Mouse (Mus musculus) yolk sac, embryonic 10.5 days (tissue): Measurements from ENCODE around the gene Cul7.

ENCODE experiments used
- DNase-seq: peaks from one replicate; pipeline ENCODE4 v3.0.0-alpha.2; 2017; ENCODE audit warnings: low spot score

Gene Cul7

GRCm38 (mm10) chr17:46628791-46629684, 21.1 kb upstream of the Cul7 start, which contains the start of gene Ptk7:
Gene Ptk7 (minus strand): TSS chr17:46629504.
- peak; percentile 92 for DNase-seq

DNA sequence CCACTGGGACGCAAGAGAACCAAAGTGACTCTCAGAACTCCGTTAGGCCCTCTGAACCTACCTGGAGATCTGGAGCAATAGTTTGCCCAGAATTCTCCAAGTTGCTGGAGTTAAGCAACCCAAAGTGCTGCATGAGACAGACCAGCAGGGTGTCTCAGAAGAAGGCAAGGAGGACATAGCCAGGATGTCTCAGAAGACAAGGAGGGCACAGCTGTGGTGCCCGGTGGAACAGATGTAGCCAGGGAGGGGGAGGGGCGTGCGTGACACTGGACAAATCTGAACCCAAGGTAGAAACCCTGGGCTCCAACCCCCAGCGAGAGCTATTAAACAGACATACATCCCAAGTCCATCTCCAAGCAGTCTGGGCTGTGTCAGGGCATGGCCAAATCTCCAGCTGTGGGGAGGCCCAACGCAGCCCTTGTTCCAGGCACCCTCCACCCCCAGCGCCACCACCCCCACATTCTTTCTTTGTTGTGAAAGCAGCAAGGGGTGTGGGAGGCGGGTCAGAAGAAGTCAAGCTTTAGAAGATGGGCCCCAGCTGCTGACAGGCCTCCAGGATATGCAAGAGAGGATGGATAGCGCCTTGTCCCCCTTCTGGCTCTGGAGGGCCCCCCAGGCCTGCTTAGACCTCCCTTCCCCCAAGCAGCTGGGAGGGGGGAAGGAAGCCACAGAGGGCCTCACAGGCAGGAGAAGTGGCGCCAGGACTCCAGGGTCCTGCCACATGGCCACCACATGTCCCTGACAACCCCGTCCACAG, 20.3 kb upstream of the Cul7 start:
- peak; percentile 59 for DNase-seq

DNA sequence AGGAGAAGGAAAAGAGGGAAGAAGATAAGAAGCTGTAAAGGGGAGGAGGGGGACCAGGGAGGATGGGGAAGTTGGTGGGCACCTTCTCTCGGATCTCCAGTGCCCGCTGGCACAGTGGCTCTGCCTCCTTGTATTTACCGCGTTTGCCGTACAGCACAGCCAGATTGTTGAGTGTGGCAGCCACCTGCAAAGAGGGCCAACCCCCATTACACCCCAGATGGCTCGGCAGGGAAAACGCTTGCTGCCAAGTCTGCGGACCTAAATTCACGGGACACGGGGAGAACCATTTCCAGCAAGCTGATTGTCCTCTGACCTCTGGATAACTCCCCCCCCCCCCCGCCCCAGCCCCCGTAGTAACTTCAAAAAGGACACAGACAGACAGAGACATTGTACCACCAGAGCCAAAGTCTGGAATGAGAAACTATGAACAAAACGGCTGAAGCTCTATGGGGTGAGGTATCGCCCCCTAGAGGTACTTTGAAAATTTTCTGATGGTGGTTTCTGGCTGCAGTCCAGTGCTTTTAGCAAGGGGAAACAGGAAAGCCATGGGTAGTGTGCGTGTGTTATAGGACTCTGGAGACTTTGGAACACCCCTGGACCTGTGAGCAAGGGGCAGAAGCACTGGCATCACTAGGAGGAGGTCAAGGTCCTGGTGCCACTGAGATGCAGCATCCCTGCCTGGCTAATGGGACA, 13.2 kb upstream of the Cul7 start:
- DNase-seq: no peak

GRCm38 (mm10) chr17:46639929-46640328, 10.2 kb upstream of the Cul7 start:
- DNase-seq: no peak

GRCm38 (mm10) chr17:46642060-46642459, 8.1 kb upstream of the Cul7 start:
- no peak for DNase-seq

DNA sequence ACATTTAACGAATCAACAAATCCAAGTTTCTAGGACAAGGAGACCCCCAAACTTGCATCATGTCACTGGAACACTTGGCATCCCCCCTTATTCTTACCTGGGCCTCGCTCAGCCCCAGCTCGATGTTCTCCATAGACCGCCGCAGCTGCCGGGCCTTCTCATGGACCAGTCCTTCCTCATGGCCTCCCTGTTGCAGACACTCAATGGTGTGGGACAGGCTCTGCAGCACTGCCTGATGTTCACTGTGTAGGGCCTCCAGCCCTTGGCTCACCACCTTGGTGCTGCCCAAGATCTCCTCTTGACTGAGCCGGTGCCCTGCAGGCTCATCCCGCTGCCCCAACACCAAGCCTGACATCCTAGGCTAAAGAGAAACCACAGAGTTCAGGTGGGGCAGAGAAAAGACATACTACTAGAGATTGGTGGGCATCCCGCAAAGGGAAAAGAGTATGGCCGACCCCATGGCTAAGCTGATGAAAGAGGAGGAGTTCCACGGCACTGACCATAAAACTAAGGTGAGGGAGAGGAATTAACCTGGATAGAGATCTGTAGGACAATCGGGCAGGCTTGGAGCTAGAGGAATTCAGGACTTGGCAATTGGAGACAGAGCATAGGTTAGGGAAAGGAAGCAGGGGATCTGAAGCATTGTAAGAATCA, 5.9 kb upstream of the Cul7 start:
- DNase-seq: no peak

DNA sequence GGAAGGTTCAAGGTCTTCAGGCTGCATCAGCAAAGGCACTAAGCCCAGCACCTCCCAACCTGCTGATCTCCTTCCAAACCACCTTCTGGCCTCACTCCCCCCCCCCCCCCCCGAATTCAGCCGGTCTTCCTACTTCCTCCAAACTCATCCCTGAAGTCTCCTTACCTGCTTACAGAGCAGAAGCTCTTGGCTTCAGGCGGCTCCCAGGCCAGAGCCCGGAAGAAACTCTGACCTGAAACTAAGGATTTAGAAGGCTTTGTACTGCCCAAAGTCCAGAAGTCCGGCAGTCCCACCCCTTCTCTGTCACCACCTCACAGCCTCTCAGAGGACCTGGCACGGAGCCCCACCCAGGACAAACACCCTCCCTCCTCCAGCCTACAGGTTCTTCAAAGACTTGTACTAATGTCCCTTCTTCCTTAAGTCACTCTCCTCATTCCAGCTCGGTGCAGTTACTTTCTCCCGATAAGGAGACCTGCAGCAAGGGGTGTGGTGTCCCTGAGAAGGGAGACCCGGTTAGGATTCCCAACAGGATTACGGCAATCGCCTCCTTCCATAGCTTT, 5.1 kb upstream of the Cul7 start:
- peak; percentile 87 for DNase-seq

GRCm38 (mm10) chr17:46645561-46646321, 4.4 kb upstream of the Cul7 start, which contains the start of the genes Klc4 and Mrpl2:
Gene Klc4 (minus strand): TSS chr17:46646022.
Gene Mrpl2 (plus strand): TSS chr17:46646229.
- DNase-seq: peak; percentile 99

GRCm38 (mm10) chr17:46646322-46646662, 3.8 kb upstream of the Cul7 start:
- no peak for DNase-seq

- DNase-seq: no peak
Observed at GRCm38 (mm10) chr17:46647279-46647678, 2.9 kb upstream of the Cul7 start.

- DNase-seq: no peak
Observed at GRCm38 (mm10) chr17:46648436-46648835, 1.7 kb upstream of the Cul7 start.

DNA sequence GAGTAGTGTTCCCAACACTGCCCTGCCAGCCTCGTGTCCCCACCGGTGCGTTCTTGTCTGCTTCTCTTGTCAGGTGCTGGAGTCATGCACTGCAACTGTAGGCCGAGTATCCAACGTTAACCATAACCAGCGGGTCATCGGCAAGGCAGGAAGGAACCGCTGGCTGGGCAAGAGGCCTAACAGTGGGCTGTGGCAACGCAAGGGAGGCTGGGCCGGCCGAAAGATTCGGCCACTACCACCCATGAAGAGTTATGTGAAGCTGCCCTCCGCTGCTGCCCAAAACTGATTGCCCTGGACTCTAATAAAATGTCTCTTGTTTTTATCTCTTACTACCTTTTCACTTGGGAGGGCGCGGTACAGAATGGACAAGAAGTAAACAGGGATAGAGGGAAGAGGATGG, 326 bp upstream of the Cul7 start:
- no peak for DNase-seq

GRCm38 (mm10) chr17:46651292-46651691, 1.2 kb downstream of the Cul7 start:
- no peak for DNase-seq

GRCm38 (mm10) chr17:46651755-46652547, 1.8 kb downstream of the Cul7 start:
- DNase-seq: peak; percentile 50

DNA sequence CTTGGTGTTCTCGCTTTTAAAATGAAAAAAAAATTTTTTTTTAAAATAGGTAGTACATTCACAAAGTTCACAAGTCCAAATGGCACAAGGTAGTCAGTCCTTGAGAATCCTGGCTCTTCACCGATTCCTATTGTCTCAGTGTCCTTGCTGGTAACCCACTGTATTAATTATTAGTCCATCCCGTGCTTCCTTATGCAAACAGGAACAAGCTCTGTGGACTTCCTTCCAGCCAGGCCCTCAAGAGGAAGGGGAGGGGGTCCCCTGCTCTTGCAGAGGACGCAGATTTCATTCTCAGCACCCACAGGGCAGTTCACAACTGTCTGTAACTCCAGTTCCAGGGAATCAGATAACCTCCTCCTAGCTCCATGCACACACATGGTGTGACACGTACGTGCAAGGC, 5.9 kb downstream of the Cul7 start:
- DNase-seq: peak; percentile 84

DNA sequence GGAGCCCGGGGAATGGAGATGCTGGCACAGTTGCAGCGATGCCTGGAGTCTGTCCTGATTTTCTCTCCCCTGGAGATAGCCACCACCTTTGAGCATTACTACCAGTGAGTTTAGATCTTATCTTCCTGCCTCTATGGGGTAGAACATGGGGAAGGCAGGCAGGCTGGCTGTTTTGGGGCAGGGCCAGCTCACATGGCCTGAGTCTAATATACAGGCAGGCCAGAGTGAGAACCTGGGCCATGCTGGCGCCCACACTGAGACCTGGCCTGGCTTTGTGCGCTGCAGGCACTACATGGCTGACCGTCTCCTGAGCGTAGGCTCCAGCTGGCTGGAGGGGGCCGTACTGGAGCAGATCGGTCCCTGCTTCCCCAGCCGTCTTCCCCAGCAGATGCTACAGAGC, 11.2 kb downstream of the Cul7 start:
- no peak for DNase-seq

DNA sequence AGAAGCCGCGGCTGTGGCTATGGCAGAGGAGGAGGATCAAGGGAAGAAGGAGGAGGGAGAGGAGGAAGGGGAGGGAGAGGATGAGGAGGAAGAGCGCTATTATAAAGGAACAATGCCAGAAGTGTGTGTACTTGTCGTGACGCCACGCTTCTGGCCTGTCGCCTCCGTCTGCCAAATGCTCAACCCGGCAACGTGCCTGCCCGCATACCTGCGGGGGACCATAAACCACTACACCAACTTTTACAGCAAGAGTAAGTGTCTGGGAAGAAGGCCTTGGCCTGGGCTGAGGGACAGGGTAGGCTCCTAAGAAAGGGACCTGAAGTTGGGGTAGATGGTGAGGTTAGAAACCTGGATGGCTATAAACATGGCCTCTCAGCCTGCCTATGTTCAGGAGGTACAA, 11.8 kb downstream of the Cul7 start:
- DNase-seq: no peak

DNA sequence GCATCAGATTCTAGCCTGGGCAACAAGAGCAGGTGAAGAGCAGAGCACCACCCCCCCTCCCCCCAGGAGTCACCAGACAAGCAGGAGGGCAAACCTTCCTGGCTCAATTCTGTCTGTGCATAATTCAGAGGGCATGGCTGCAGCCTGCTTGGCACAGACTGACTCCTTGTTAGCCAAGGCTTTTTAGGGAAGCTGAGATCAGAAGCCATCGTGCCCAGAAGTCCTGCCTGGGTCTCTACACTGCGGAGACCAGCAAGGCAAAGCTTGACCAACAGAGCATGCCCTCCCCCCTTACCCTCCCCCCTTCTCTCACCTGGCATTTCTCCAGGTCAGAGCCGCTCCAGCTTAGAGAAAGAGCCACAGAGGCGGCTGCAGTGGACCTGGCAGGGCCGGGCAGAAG, 12.6 kb downstream of the Cul7 start:
- no peak for DNase-seq

GRCm38 (mm10) chr17:46667712-46668111, 17.6 kb downstream of the Cul7 start:
- no peak for DNase-seq

DNA sequence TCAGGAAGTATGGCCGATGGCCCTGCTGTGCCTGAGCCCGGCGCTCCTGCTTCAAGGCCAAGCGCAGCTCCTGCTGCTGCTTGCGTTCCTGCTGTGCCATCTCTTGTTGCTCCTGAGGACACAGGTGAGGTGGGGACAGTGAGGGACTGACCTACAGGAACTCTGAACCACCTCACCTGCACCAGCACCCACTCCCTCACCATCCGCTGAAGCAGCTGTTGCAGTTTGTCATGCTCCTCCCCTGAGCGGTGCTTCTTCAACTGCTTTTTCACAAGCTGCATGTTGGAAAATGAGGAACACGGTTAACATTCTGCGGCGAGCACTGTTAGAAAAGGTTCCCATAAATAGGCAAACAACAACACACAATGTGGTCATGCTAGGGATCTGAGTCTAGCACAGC, 19.8 kb downstream of the Cul7 start:
- no peak for DNase-seq
